Mouse (Mus musculus) lung, postnatal 36 days (tissue): ENCODE results near the gene Gm9958.

ENCODE experiments used
- DNase-seq: peaks from one replicate; pipeline ENCODE4 v3.0.0; 2022; ENCODE audit warnings: mixed read lengths

The Gm9958 gene

GRCm38 (mm10) chr5:90414142-90414924 lies 47.3 kb downstream of the Gm9958 start:
- peak; percentile 23 for DNase-seq

GRCm38 (mm10) chr5:90414925-90415295 lies 47.9 kb downstream of the Gm9958 start:
- DNase-seq: peak; percentile 10
